Mouse (Mus musculus): Measurements from ENCODE around the gene Il3ra.

Gene Il3ra

DNA sequence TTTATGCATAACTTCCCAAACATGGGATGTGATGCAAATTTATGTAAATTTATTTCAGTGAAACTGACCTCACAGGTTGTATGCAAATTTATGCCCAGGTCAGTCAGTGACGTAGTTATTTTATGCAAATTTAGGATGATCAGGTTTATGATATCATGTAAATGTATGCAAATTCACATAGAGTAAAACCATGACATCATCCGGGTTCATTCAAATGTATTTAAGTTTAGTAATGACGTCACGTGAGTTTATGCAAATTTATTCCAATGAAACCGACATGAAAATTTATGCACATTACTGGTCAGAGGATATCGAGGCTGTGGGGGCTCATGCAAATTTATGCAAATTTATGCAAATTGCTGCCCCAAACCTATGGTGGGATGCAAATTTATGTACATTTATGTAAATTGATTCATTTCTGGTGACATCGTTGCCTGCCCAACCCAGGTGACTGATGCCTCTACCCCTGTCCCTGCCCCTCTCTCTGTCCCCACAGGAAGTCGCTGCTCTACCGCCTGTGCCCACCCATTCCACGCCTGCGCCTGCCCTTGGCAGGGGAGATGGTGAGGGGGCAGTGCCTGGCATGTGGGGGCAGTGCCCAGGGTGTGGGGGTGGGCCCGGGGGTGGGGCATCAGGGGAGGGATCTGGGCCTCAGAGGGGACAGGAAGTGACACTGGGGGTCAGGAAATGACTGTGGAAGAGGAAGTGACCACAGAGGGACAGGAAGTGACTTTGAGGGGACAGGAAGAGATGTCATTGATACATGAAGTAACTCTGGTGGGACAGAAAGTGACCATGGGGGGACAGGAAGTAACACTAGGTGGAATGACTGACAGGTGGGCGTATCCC is 8.7 kb downstream of the Il3ra start:
- no peak for DNase-seq (ENCODE audit: low spot score in 2 of 2)

GRCm38 (mm10) chr14:14355360-14355646 is 9.2 kb downstream of the Il3ra start:
- DNase-seq (ENCODE audit: low spot score in 2 of 2), result no peak

GRCm38 (mm10) chr14:14395535-14395934 is 49.5 kb downstream of the Il3ra start:
- DNase-seq (ENCODE audit: low spot score in 2 of 2), result no peak

DNA sequence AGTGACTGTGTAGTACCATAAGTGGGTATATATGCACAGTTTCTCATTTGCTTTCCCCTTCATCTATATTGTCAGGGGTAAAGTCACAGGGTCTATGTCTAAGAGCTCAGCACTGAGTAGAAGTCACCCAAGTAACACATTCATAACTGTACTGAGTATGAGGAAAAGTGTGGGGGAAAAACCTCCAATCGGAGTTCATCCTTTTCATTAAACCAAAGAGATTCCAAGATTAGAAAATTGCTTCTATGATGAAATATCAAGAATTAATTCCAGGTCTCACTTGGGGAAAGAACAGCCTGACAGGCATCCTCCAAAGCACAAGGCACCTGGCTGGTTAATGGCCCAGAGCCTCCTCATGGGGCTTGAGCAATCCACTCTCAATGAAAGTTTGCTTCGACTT is 54.9 kb downstream of the Il3ra start, which contains the start of gene Olfr721-ps1:
TSS of gene Olfr721-ps1 (plus strand) at position 301 of the 400 bp plus-strand sequence.
- no peak for DNase-seq (ENCODE audit: low spot score in 2 of 2)
